Mouse (Mus musculus): Measurements from ENCODE around the gene Cnpy4. TPM values are rescaled to one million over a fixed set of nuclear protein-coding genes. Genes with fewer than 3 reads are reported as not detected.

Gene Cnpy4
- total and polyA plus RNA-seq, 3 experiments, result 7.8 to 12.1 TPM; not detected in 1

GRCm38 (mm10) chr5:138155443-138155976 lies 31.8 kb upstream of the Cnpy4 start, which contains the start of gene Zfp113 (continued):
- TF ChIP-seq MAFK (IDR thresholded peaks at IDR 0.05; ENCODE audit: borderline replicate concordance, low read depth, low read length) (no peak), JUND (IDR thresholded peaks at IDR 0.05; ENCODE audit: low read depth, low read length) (no peak), SMC3 (IDR thresholded peaks at IDR 0.05; ENCODE audit: low read depth, low read length) (peak; percentile 90), GABPA (IDR thresholded peaks at IDR 0.05; ENCODE audit: low read depth, low read length) (peak; percentile 70; the same call in 1 of the 2 replicates), USF2 (IDR thresholded peaks at IDR 0.05; ENCODE audit: borderline replicate concordance in 1 of 2, insufficient read depth in 1 of 2, low read depth in 1 of 2, low read length in 2 of 2) (no peak), ZNF384 (IDR thresholded peaks at IDR 0.05; ENCODE audit: low read depth, low read length) (peak; percentile 32; the same call in 1 of the 2 replicates), MXI1 (IDR thresholded peaks at IDR 0.05; ENCODE audit: low read depth, low read length) (peak; percentile 95), EP300 (IDR thresholded peaks at IDR 0.05; ENCODE audit: low read depth in 1 of 2, low read length in 2 of 2) (peak in 1 of 2 experiments; percentile 40; a peak in 1 of 4 replicates), MYB (IDR thresholded peaks at IDR 0.05; ENCODE audit: low read depth, low read length) (no peak), GATA1 (IDR thresholded peaks at IDR 0.05; ENCODE audit: low read depth, low read length) (no peak), USF1 (IDR thresholded peaks at IDR 0.05; ENCODE audit: low read depth, low read length) (no peak; the same call in 1 of the 2 replicates), ZMIZ1 (IDR thresholded peaks at IDR 0.05; ENCODE audit: low read depth, low read length) (0 out of 2 replicates have a peak, but pooled peaks have one; percentile 59), NRF1 (IDR thresholded peaks at IDR 0.05; ENCODE audit: insufficient read depth, low read depth, low read length, poor library complexity, severe bottlenecking) (peak; percentile 45; the same call in 1 of the 2 replicates), MEF2A (IDR thresholded peaks at IDR 0.05; ENCODE audit: extremely low read depth, insufficient replicate concordance, low read depth, low read length, poor library complexity, severe bottlenecking) (no peak), POLR2AphosphoS5 (IDR thresholded peaks at IDR 0.05; ENCODE audit: borderline replicate concordance, low read depth, low read length) (no peak), MAX (IDR thresholded peaks at IDR 0.05; ENCODE audit: low read length) (peak; percentile 55; the same call in 1 of the 2 replicates), E2F4 (IDR thresholded peaks at IDR 0.05; ENCODE audit: borderline replicate concordance, low read depth, low read length) (no peak)

GRCm38 (mm10) chr5:138160224-138160762 lies 27.0 kb upstream of the Cnpy4 start:
- peaks cover 0 to 3% of the 10 kb centered on the region in 2 experiments; a peak in 1 of 4 replicates for H3K4me1 ChIP-seq (ENCODE audit: control insufficient read depth in 1 of 2, insufficient read depth in 2 of 2, low read length in 2 of 2)
- peaks cover 3 to 7% of the 10 kb centered on the region in 2 experiments; a peak in 1 of 4 replicates for H3K36me3 ChIP-seq (ENCODE audit: control insufficient read depth in 1 of 2, insufficient read depth in 2 of 2, low read length in 2 of 2)
- no peak overlapping the region for H3K27ac ChIP-seq (ENCODE audit: control insufficient read depth, low read depth, low read length)
- peak; percentile 53 for DNase-seq (ENCODE audit: low read depth, low spot score)
- H3K79me2 ChIP-seq (ENCODE audit: control insufficient read depth, insufficient read depth, low read length, poor library complexity), result peaks cover 9% of the 10 kb centered on the region
- H3K9ac ChIP-seq (ENCODE audit: control insufficient read depth, low read depth, low read length, poor library complexity, severe bottlenecking), result peak overlapping the region; percentile 61
- no peaks in the 10 kb centered on the region for H3K27me3 ChIP-seq (ENCODE audit: control insufficient read depth in 1 of 2, insufficient read depth in 2 of 2, low read length in 2 of 2)
- TF ChIP-seq RAD21 (IDR thresholded peaks at IDR 0.05; ENCODE audit: low read depth, low read length) (no peak), HCFC1 (IDR thresholded peaks at IDR 0.05; ENCODE audit: low read depth, low read length) (no peak), MYC (IDR thresholded peaks at IDR 0.05; ENCODE audit: low read depth, low read length) (no peak), MAX (IDR thresholded peaks at IDR 0.05; ENCODE audit: low read length) (no peak), MYB (IDR thresholded peaks at IDR 0.05; ENCODE audit: low read depth, low read length) (no peak; the same call in 1 of the 2 replicates), UBTF (IDR thresholded peaks at IDR 0.05; ENCODE audit: borderline replicate concordance, insufficient read depth, low read depth, low read length) (no peak), POLR2A (IDR thresholded peaks at IDR 0.05; ENCODE audit: control insufficient read depth in 1 of 2, insufficient read depth in 1 of 2, low read depth in 1 of 2, low read length in 2 of 2, poor library complexity in 1 of 2) (no peak), NELFE (IDR thresholded peaks at IDR 0.05; ENCODE audit: low read depth, low read length) (no peak), ZKSCAN1 (IDR thresholded peaks at IDR 0.05; ENCODE audit: low read depth, low read length) (no peak), E2F4 (IDR thresholded peaks at IDR 0.05; ENCODE audit: borderline replicate concordance, low read depth, low read length) (no peak), CTCF (IDR thresholded peaks at IDR 0.05 in 2 of 3, conservative IDR thresholded peaks at IDR 0.05 in 1 of 3; ENCODE audit: control insufficient read depth in 1 of 3, insufficient read depth in 1 of 3, low read depth in 2 of 3, low read length in 3 of 3, poor library complexity in 1 of 3, severe bottlenecking in 1 of 3) (no peak), ELF1 (IDR thresholded peaks at IDR 0.05; ENCODE audit: low read depth, low read length) (no peak), BHLHE40 (IDR thresholded peaks at IDR 0.05; ENCODE audit: borderline replicate concordance, low read depth, low read length) (no peak), ZC3H11A (IDR thresholded peaks at IDR 0.05; ENCODE audit: low read depth, low read length) (no peak), NRF1 (IDR thresholded peaks at IDR 0.05; ENCODE audit: insufficient read depth, low read depth, low read length, poor library complexity, severe bottlenecking) (no peak), USF1 (IDR thresholded peaks at IDR 0.05; ENCODE audit: low read depth, low read length) (no peak)
- H3K9me3 ChIP-seq (replicated peaks; ENCODE audit: insufficient read depth, low read length), result no peaks in the 10 kb centered on the region
- H3K4me3 ChIP-seq (ENCODE audit: control insufficient read depth in 1 of 2, insufficient read depth in 1 of 2, low read depth in 2 of 2, low read length in 2 of 2), result peak overlapping the region; percentile 78 to 91

Measured in MEL (cell line).